Mouse (Mus musculus) fat pad, adult 2 months (tissue): ENCODE measurements around the gene Hsd17b14.
"Not testable (repeated sequence)": the region's sequence is repeated elsewhere in the genome, so short reads cannot be mapped to it uniquely, and the experiment has no call there.

Experiments
- DNase-seq: peaks from one replicate; pipeline ENCODE4 v3.0.0-alpha.2; 2011; ENCODE audit warnings: low read depth, low spot score; ENCODE audit errors: extremely low read depth

The Hsd17b14 gene

GRCm38 (mm10) chr7:45554744-45555143 is at the start of gene Hsd17b14:
Hsd17b14 (plus strand) TSS chr7:45554893.
- no peak for DNase-seq

GRCm38 (mm10) chr7:45507583-45507982 is 47.1 kb upstream of the Hsd17b14 start:
- DNase-seq: no peak

DNA sequence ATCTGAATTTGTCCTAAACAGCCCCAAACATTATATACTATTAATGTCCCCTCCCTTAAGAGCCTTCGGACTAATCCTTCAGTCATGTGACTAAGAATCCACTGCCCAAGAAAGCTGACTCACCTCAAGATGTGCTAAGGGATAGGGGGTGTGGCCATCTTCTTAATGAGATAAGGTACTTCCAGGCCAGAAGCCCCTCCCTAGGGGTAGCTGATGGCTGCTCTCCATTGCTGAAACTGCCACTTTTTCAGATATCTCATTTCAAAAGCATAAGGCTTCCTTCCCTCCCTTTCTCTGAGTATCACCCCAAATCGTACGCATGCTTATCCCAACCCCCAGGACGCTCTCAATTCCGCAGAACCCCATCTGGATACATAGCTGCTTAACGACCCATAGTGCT is 46.1 kb upstream of the Hsd17b14 start:
- DNase-seq: no peak

DNA sequence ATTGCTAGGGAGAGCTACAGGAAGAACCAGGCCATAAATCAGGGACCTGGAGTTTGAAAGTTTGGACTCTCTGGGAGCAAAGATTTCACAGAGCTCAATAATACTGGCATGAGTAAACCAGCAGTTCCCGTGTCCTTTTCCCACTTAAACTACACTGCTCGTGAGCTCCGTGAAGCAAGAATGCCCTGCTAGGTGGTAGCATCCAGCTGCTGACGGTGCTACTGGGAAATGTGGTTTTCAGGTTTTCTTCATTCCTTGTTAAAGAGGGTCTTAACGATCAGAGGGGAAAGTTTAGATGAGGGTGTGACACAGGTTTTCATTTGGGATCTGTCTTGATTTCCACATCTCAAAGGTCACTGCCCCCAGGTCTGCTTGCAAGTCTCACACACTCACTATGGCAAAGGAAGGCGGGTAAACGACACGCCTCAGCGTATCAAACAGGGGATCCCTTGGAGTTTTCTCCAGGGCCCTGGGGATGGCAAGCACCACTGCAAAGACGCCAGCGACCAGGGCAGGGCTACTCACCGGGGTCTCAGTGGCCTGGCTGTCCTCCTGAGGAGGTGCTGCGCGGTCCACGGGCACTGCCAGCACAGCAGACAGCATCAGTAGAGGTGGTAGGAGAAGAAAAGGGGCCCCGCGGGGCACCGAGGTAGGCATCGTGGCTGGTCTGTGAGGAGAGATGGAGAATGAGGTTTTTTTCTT is 45.4 kb upstream of the Hsd17b14 start:
- no peak for DNase-seq

GRCm38 (mm10) chr7:45509912-45510787 is 44.5 kb upstream of the Hsd17b14 start, which contains the start of gene Nucb1:
Nucb1 (minus strand) TSS chr7:45510406.
- DNase-seq: no peak

- no peak for DNase-seq
These were observed 40.3 kb upstream of the Hsd17b14 start for GRCm38 (mm10) chr7:45514411-45514810.

DNA sequence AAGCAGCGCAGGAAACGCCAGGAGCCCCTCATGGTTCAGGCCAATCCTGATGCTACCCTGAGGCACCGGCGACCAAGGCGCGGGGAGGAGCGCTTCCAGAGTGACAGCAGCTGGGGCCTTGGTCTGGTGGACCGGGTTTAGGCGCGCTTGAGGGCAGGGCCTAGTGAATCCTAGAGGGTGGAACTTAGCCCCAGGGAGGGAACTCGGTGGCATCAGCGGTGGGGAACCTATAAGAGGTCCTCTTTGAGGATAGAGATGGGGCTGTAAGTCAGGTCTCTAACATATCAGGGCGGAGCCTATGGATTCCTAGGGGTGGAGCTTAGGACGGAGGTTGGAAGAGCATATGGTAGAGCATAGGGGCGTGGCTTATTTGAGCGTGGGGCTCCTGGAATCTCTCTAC is 39.3 kb upstream of the Hsd17b14 start:
- no peak for DNase-seq

DNA sequence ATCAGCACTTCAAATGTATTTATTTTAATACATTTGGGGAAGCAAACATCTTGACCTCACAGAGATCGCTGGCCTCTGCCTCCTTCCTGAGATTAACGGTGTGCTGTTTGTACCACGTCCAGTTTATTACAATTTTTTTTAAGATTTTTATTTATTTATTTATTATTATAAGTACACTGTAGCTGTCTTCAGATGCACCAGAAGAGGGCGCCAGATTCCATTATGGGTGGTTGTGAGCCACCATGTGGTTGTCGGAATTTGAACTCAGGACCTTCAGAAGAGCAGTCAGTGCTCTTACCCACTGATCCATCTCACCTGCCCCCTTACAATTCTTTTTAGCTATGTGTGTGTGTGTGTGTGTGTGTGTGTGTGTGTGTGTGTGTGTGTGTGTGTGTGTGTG is 37.8 kb upstream of the Hsd17b14 start:
- not testable (repeated sequence) for DNase-seq

DNA sequence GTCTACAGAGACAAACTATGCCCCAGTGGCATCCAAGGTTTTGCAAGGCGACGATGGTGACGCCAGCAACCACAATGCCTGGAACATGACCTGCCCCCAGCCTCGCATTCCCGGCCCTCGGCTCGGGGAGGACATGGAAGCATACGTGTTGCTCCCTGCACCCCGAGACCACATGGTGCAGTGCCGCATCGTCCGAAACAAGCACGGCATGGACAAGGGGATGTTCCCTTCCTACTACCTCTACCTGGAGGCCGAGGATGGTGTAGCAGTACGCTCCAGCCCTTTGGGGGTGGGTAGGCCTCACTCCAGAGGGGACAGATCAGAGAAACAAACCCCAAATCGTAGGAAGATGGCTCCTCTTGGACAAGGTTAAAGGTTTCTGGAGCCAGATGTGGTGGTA is 36.1 kb upstream of the Hsd17b14 start:
- DNase-seq: no peak

DNA sequence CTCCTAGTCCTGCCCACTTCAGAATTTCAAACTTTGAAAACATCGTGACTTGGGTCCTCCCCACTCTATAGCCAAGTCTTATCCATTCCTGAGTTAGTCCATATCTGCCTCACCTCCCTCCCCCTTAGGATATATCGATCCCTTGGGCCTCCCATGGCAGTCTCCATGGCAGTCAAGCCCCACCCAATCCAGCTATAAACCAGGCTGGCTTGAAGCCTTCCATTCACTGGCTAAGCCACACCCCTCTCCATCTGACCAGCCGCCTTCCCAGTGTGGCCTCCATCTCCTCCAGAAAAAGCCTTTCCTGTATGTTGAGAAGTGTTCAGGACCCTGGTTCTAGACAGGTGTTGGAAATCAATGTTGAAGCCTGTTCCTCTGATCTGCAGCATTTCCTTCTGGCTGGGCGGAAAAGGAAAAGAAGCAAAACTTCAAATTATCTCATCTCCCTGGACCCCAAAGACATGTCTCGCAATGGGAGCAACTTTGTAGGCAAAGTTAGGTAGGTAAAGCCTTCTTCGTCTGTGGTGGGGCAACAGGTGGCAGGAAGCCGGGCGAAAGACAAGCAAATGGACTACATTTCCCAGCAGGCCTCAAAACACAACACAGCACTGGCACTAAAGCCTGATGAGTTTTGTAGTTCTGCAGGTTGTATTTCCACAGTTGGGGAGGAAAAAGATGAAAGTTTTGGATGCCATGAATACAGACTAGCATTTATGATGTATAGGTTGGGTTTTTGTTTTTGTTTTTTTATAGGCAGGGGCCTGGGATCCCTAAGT is 35.2 kb upstream of the Hsd17b14 start:
- no peak for DNase-seq

GRCm38 (mm10) chr7:45520605-45521004 is 34.1 kb upstream of the Hsd17b14 start:
- DNase-seq: no peak

DNA sequence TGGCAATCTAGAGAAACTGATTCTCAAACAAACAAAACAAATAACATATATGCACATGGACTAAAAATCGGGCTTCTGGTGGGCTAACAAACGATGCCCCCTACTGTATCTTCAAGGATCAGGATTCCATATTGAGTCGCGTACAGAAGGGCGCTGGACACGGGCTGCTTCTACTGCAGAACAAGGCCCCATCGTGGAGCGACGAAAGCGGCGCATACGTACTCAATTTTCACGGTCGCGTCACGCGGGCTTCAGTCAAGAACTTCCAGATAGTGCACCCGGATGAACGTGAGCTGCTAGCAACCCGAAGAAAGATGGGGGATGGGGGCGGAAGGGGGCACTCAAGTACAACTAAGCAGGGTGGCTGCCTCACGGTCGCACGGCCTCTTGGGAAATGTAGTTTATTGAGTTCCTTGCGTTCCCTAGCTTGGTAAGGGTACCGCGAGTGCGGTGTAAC is 32.9 kb upstream of the Hsd17b14 start:
- DNase-seq: no peak

DNA sequence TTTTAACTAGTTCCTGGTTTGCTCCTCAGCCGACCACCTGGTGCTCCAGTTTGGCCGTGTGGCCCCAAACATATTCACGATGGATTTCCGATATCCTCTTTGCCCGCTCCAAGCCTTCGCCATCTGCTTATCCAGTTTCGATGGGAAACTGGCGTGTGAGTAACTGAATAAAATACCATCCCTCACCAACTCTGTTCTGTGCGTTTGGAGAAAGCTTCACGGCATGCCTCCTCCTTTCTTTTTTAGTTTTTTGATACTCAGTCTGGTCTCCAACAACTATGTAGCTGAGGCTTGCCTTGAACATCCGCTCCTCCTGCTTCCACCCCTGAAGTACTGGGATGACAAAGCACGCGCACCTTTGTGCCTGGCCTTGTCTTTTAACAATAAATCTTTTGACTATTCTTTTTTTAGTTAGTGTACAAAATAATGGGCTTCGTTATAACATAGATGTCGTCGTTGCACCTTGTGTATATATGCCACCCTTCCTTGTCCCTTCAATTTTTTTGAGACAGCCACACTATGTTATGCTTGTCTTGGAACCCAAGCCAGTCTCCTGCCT is 32.4 kb upstream of the Hsd17b14 start:
- no peak for DNase-seq

DNA sequence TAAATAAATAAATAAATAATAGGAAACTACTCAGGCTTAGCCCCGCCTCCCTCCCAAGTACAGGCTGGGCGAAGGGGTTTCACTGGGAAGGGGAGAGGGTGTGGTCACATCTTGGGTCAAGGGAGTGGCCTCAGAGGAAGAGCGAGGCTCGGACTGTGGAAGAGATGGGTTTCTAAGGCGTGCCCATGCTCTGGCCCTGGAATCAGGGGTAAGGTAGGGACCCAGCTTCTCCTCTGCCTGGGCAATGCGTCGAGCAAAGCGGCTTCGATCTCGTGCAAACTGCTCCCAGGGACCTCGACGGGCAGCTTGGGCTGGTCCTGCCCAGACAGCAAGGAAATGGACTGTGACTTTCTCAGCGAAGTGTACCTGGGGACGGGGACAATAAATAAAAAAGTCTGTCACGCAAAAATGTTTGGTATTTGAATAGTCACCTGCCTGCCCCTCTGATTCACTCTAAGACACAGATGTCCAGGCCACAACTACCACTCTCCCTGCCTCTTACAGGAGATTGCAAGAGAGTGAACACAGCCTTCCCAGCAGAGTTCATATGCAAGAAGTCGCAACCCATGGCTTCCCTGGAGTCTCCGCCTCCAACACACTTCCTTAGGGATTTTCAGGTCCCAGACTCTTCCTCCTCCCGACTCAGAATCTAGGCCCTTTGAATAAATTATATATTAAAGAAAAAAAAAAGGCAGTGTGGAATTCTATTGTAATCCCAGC is 31.6 kb upstream of the Hsd17b14 start:
- no peak for DNase-seq

DNA sequence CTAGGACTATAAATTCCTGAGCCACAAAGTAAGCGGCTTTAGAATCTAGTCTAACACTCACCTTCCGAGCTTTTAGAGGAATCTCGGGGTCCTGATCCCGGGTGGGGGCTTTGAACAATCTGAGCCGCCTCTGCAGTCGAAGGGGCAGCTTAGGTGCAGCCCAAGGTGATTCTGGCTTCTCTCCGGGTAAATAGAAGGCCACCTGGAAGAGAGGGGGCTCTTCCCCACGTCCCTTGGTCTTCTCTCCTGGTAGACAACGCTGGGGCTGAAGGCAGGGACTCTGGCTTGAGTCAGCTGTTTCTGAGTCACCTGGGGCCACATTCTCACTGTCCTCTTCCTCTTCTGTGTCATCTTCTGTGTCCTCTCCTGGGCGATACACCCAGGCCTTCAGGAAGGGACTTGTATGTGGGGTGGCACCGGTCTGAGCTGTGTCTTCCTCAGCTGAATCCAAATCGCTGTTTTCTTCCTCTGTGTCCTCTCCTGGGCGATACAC is 31.0 kb upstream of the Hsd17b14 start:
- DNase-seq: no peak

DNA sequence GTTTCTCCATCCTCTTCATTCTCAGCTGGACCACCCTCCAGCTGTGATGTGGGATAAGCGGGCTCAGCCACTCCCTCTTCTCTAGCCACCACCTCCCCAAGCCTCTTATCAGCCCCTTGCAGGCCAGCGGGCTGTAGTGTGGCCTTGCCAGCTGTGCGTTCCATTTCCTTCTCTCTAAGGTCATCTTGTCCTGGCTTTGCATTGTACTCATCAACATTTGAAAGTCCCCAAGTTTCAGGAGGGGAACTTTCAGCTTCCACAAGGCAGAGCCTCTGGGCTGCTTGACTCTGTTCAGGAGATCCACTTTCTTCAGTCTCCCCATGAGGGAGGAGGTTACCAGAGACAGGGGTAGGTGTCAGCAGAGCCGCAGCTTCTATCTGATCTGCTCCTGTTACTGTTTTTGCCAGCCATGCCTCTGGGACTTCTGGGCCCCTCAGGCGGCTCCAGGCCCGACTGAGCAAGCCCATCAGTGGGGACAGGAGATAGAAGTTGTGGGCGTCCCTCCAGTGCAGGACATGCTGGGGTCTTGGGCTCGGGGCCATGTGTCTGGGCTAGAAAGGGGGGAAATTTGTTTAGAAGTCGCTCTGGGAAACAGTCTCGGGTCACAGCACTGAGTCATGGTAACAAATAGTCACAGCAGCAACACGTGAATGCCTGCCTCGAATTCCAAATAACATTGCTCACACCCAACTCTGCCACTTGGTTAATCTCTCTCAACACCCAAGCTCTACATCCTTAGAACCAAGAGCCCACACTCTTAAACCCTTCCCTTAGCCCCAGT is 29.7 kb upstream of the Hsd17b14 start:
- no peak for DNase-seq

DNA sequence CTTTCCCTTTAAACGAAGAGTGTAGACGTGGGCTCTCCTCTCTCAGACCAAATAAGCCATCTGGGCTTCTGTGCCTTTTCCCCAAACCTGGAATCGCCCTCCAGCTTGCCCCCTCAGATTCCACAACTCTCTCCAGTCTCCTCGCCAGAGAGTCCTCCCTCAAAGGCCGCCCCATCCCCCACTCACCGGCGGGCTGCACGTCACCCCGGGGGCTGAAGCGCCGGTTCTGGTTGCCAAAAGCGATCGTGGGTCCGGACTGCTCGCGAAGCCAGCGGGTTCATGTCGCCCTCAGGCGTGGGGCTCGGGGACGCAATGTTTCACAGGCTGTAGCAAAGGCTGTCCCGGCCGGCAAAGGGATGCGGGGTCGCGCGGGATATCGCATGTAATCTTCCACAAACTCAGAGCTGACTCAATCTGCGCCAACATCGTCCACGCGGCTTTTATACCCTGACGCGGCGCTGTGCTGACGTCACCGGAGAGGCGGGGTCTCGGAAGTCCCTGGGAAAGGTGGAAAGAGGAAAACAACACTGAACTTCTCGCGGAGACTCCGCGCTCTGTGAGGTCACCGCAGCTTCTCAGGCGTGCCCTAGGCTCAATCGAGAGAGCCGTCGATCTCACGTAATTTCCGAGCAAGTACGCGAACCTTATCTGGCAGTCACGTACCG is 28.8 kb upstream of the Hsd17b14 start, which contains the start of the genes Ppp1r15a and Plekha4:
Gene Ppp1r15a (minus strand): TSS at position 460 of the 665 bp plus-strand sequence.
Gene Plekha4 (plus strand): TSS at position 522 of the 665 bp plus-strand sequence.
- no peak for DNase-seq

- no peak for DNase-seq
These were observed 28.1 kb upstream of the Hsd17b14 start for GRCm38 (mm10) chr7:45526474-45527120.
